Mouse (Mus musculus) forebrain, embryonic 14.5 days (tissue): ENCODE results near the gene Ubfd1. TPM values are rescaled to one million over a fixed set of nuclear protein-coding genes. Genes with fewer than 3 reads are reported as not detected.

ENCODE experiments used
- ATAC-seq: fragments of 200-750 bp; cut with Nextera tagmentation; 2 replicates; pipeline ENCODE4 v1.8.0; 2017; ENCODE audit warnings: mild to moderate bottlenecking, moderate library complexity
- DNase-seq: peaks from one replicate; pipeline ENCODE4 v3.0.0-alpha.2; 2015; ENCODE audit warnings: low spot score
- H3K27ac ChIP-seq: fragments of 300-500 bp; sonication (generic); 2 replicates; pipeline ENCODE4 v1.5.1; 2014; ENCODE audit warnings: low read depth, mild to moderate bottlenecking, control low read depth, low read length, moderate library complexity
- H3K27me3 ChIP-seq: fragments of 300-500 bp; sonication (generic); replicated peaks from 2 replicates; pipeline ENCODE4 v1.6.1; 2014; ENCODE audit warnings: low read length, control low read depth, mixed read lengths; ENCODE audit not compliant: control insufficient read depth, insufficient read depth
- H3K36me3 ChIP-seq: fragments of 300-500 bp; sonication (generic); 2 replicates; pipeline ENCODE4 v1.6.1; 2014; ENCODE audit warnings: low read length, control low read depth; ENCODE audit not compliant: control insufficient read depth, insufficient read depth
- H3K4me1 ChIP-seq: fragments of 300-500 bp; sonication (generic); 2 replicates; pipeline ENCODE4 v1.6.1; 2014; ENCODE audit warnings: antibody characterized with exemption, low read length, control low read depth; ENCODE audit not compliant: control insufficient read depth, insufficient read depth
- H3K4me2 ChIP-seq: fragments of 300-500 bp; sonication (generic); 2 replicates; pipeline ENCODE4 v1.6.1; 2014; ENCODE audit warnings: mild to moderate bottlenecking, control low read depth, low read length
- H3K4me3 ChIP-seq: fragments of 300-500 bp; sonication (generic); 2 replicates; pipeline ENCODE4 v1.5.1; 2014; ENCODE audit warnings: low read depth, low read length, control low read depth
- H3K9ac ChIP-seq: fragments of 300-500 bp; sonication (generic); 2 replicates; pipeline ENCODE4 v1.6.1; 2014; ENCODE audit warnings: mild to moderate bottlenecking, low read length, control low read depth, moderate library complexity
- H3K9me3 ChIP-seq: fragments of 300-500 bp; sonication (generic); replicated peaks from 2 replicates; pipeline ENCODE4 v1.6.1; 2016; ENCODE audit warnings: low read length, control low read depth, mixed read lengths; ENCODE audit not compliant: control insufficient read depth
- WGBS: fragments of 180-500 bp; shearing (Covaris S2); extraction: QIAGEN DNeasy Blood & Tissue Kit; methylation state at CpG from one replicate; pipeline ENCODE4 v1.1.7; 2014; 5-methylcytosine and 5-hydroxymethylcytosine counted together
- polyA plus RNA-seq: library from polyadenylated mRNA; unstranded; fragments of >200 nt; fragmentation: Nextera tagmentation; extraction: Ambion mirVana; gene quantifications from 2 replicates; pipeline ENCODE4 v1.2.1, GENCODE M21; 2014

Gene Ubfd1
- polyA plus RNA-seq, 1 experiment from 2014 or later = 69.9 TPM

- H3K4me2 ChIP-seq = peak overlapping the region; percentile 68
- peak; percentile 32 for ATAC-seq
- peak overlapping the region; percentile 95 for H3K27ac ChIP-seq
- WGBS = 2% methylated on average over 56 of the region's 58 CpGs
- peaks cover 10% of the 10 kb centered on the region for H3K4me1 ChIP-seq
- peak overlapping the region; percentile 93 for H3K9ac ChIP-seq
- H3K36me3 ChIP-seq = peaks cover 43% of the 10 kb centered on the region
- H3K27me3 ChIP-seq = no peaks in the 10 kb centered on the region
- H3K9me3 ChIP-seq = no peaks in the 10 kb centered on the region
- peak overlapping the region; percentile 100 for H3K4me3 ChIP-seq
- peak; percentile 8 for DNase-seq
These were observed 774 bp downstream of the Ubfd1 start for GRCm38 (mm10) chr7:122067517-122068381.

GRCm38 (mm10) chr7:122074374-122074773 lies 7.4 kb downstream of the Ubfd1 start:
- Histone ChIP-seq H3K9me3 (no peaks in the 10 kb centered on the region), H3K4me1 (no peaks in the 10 kb centered on the region), H3K4me2 (no peak overlapping the region), H3K36me3 (peaks cover 92% of the 10 kb centered on the region), H3K27me3 (no peaks in the 10 kb centered on the region), H3K4me3 (no peak overlapping the region), H3K27ac (no peak overlapping the region), H3K9ac (no peak overlapping the region)
- WGBS = 90% methylated on average over 3 of the region's 3 CpGs
- ATAC-seq (no peak), DNase-seq (no peak)

- Histone ChIP-seq H3K36me3 (peaks cover 73% of the 10 kb centered on the region), H3K4me2 (no peak overlapping the region), H3K4me1 (no peaks in the 10 kb centered on the region), H3K4me3 (no peak overlapping the region), H3K27me3 (no peaks in the 10 kb centered on the region), H3K9ac (no peak overlapping the region), H3K27ac (no peak overlapping the region), H3K9me3 (no peaks in the 10 kb centered on the region)
- WGBS = 87% methylated on average over 8 of the region's 8 CpGs
- ATAC-seq (no peak), DNase-seq (no peak)
These were observed 13.0 kb downstream of the Ubfd1 start for GRCm38 (mm10) chr7:122079798-122080554.

- ATAC-seq = no peak
- WGBS = 91% methylated on average over 1 of the region's 1 CpGs
These were observed 14.1 kb downstream of the Ubfd1 start for GRCm38 (mm10) chr7:122081071-122081470.

GRCm38 (mm10) chr7:122087195-122087982 lies 20.4 kb downstream of the Ubfd1 start:
- ATAC-seq (no peak), DNase-seq (no peak)
- peaks cover 63% of the 10 kb centered on the region for H3K36me3 ChIP-seq
- no peak overlapping the region for H3K4me2 ChIP-seq
- no peak overlapping the region for H3K4me3 ChIP-seq
- no peaks in the 10 kb centered on the region for H3K4me1 ChIP-seq
- 94% methylated on average over 11 of the region's 11 CpGs for WGBS
- H3K9me3 ChIP-seq = no peaks in the 10 kb centered on the region
- H3K9ac ChIP-seq = no peak overlapping the region
- no peak overlapping the region for H3K27ac ChIP-seq
- H3K27me3 ChIP-seq = no peaks in the 10 kb centered on the region

More at GRCm38 (mm10) chr7:122081071-122081470, 14.1 kb downstream of the Ubfd1 start:
- no peak overlapping the region for H3K4me2 ChIP-seq
- no peaks in the 10 kb centered on the region for H3K4me1 ChIP-seq
- H3K4me3 ChIP-seq = no peak overlapping the region
- H3K36me3 ChIP-seq = peaks cover 68% of the 10 kb centered on the region
- no peak overlapping the region for H3K9ac ChIP-seq
- DNase-seq = no peak
- H3K27me3 ChIP-seq = no peaks in the 10 kb centered on the region
- no peaks in the 10 kb centered on the region for H3K9me3 ChIP-seq
- no peak overlapping the region for H3K27ac ChIP-seq

- no peaks in the 10 kb centered on the region for H3K9me3 ChIP-seq
- H3K4me2 ChIP-seq = no peak overlapping the region
- H3K9ac ChIP-seq = no peak overlapping the region
- DNase-seq = no peak
- no peak overlapping the region for H3K4me3 ChIP-seq
- no peaks in the 10 kb centered on the region for H3K27me3 ChIP-seq
- no peak for ATAC-seq
- no peaks in the 10 kb centered on the region for H3K4me1 ChIP-seq
- WGBS = 95% methylated on average over 2 of the region's 2 CpGs
- H3K27ac ChIP-seq = no peak overlapping the region
- peaks cover 75% of the 10 kb centered on the region for H3K36me3 ChIP-seq
These were observed 27.8 kb downstream of the Ubfd1 start for GRCm38 (mm10) chr7:122094564-122095330.

GRCm38 (mm10) chr7:122098009-122098408 lies 31.0 kb downstream of the Ubfd1 start:
- WGBS = 91% methylated on average over 3 of the region's 3 CpGs
- ATAC-seq = no peak
- peaks cover 50% of the 10 kb centered on the region for H3K36me3 ChIP-seq

GRCm38 (mm10) chr7:122099222-122099621 lies 32.2 kb downstream of the Ubfd1 start:
- WGBS = 58% methylated on average over 4 of the region's 4 CpGs
- Histone ChIP-seq H3K9ac (no peak overlapping the region), H3K4me3 (no peak overlapping the region), H3K27ac (no peak overlapping the region), H3K4me1 (peaks cover 6% of the 10 kb centered on the region), H3K9me3 (no peaks in the 10 kb centered on the region), H3K36me3 (peaks cover 39% of the 10 kb centered on the region), H3K4me2 (no peak overlapping the region), H3K27me3 (no peaks in the 10 kb centered on the region)
- DNase-seq = peak; percentile 67
- no peak for ATAC-seq

More at GRCm38 (mm10) chr7:122098009-122098408, 31.0 kb downstream of the Ubfd1 start:
- Histone ChIP-seq H3K9me3 (no peaks in the 10 kb centered on the region), H3K4me3 (no peak overlapping the region), H3K9ac (no peak overlapping the region), H3K27me3 (no peaks in the 10 kb centered on the region), H3K4me2 (no peak overlapping the region), H3K27ac (no peak overlapping the region), H3K4me1 (peaks cover 6% of the 10 kb centered on the region)
- DNase-seq = no peak
